ENCODE assay signal across 22 mouse cellular contexts in the genomic region with DNA sequence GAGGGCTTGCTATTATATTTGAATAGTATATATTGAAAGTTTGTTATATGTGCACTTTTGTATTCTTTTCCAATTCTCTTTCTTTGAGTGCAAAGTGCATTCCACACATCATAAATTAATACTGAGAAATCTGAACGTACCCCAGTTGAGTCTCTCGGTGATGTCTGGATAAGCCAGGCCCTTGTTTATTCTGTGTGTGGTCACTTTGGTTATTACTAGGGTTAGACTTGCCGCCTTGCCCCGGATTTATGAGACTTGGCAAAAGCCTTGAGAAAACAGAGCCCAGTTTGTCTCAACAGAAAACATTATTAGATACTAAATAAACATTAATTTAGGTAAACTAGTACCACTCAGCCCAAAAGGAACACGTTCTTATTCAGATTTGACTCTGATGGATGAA. TPM values are rescaled to one million over a fixed set of nuclear protein-coding genes. Genes with fewer than 3 reads are reported as not detected.
DNase-seq lines count a peak whose midpoint lies in the region; ATAC-seq and TF ChIP-seq lines count a peak whose summit lies in the region.
"Had no signal": no experiment of that assay in that cellular context is flagged by ENCODE, and none has a peak within 500 bp of the region (broad histone marks: within the 10 kb centered on the region; RNA-seq: fewer than 3 reads in every experiment).

No protein-coding gene starts in this region.

- H3K4me1 ChIP-seq in limb, embryonic 11.5 days (ENCODE audit: control insufficient read depth, insufficient read depth, low read length) = no peaks in the 10 kb centered on the region
- no peaks in the 10 kb centered on the region for H3K4me1 ChIP-seq in limb, embryonic 10.5 days
- H3K4me1 ChIP-seq in lung, embryonic 14.5 days (ENCODE audit: insufficient read depth) = no peaks in the 10 kb centered on the region
- no peaks in the 10 kb centered on the region for H3K4me1 ChIP-seq in lung, adult 2 months (ENCODE audit: control insufficient read depth, insufficient read depth, low read length)
- no peaks in the 10 kb centered on the region for H3K4me1 ChIP-seq in limb, embryonic 14.5 days (ENCODE audit: control insufficient read depth, insufficient read depth, low read length)
- no peaks in the 10 kb centered on the region for H3K4me1 ChIP-seq in intestine, embryonic 16.5 days (ENCODE audit: control insufficient read depth, insufficient read depth, low read length)

- H3K4me2 ChIP-seq in limb, embryonic 11.5 days (ENCODE audit: low read depth, severe bottlenecking) = no peak overlapping the region
- H3K4me2 ChIP-seq in lung, embryonic 14.5 days = no peak overlapping the region
- no peak overlapping the region for H3K4me2 ChIP-seq in limb, embryonic 14.5 days (replicated peaks; ENCODE audit: low read depth, low read length, severe bottlenecking)
- no peak overlapping the region for H3K4me2 ChIP-seq in intestine, embryonic 16.5 days (ENCODE audit: low read depth, low read length)

- DNase-seq in limb, embryonic 11.5 days (ENCODE audit: low spot score) = no peak
- DNase-seq in limb, embryonic 10.5 days (ENCODE audit: low spot score) = no peak
- peak; percentile 56 for DNase-seq in lung, embryonic 14.5 days
- DNase-seq in lung, adult 2 months = no peak
- peak; percentile 38 for DNase-seq in forelimb bud, embryonic 11.5 days (ENCODE audit: low read depth, low spot score)
- DNase-seq in limb, embryonic 14.5 days (ENCODE audit: low spot score) = no peak
- no peak for DNase-seq in retina, embryonic 14.5 days (ENCODE audit: low spot score)
- DNase-seq: adrenal gland, adult 2 months; adrenal gland, adult 8-10 months; adrenal gland, postnatal 10 days; adrenal gland, postnatal 14 days; adrenal gland, postnatal 25 days; adrenal gland, postnatal 36 days; B cell, adult 2 months; cerebellum, adult 11 months; cerebellum, adult 11-12 months had no signal

- H3K27ac ChIP-seq in limb, embryonic 11.5 days (replicated peaks; ENCODE audit: low read depth, low read length) = no peak overlapping the region
- no peak overlapping the region for H3K27ac ChIP-seq in limb, embryonic 10.5 days
- no peak overlapping the region for H3K27ac ChIP-seq in lung, embryonic 14.5 days (ENCODE audit: low read depth)
- no peak overlapping the region for H3K27ac ChIP-seq in limb, embryonic 14.5 days (replicated peaks; ENCODE audit: low read depth, low read length)
- no peak overlapping the region for H3K27ac ChIP-seq in intestine, embryonic 16.5 days (ENCODE audit: low read length)

- H3K4me3 ChIP-seq in limb, embryonic 11.5 days (ENCODE audit: low read depth, low read length) = no peak overlapping the region
- H3K4me3 ChIP-seq in limb, embryonic 10.5 days = no peak overlapping the region
- no peak overlapping the region for H3K4me3 ChIP-seq in lung, embryonic 14.5 days (ENCODE audit: low read depth, low read length)
- no peak overlapping the region for H3K4me3 ChIP-seq in lung, adult 2 months (replicated peaks; ENCODE audit: extremely low read depth, low read depth, low read length)
- no peak overlapping the region for H3K4me3 ChIP-seq in limb, embryonic 14.5 days (replicated peaks; ENCODE audit: low read length)
- no peak overlapping the region for H3K4me3 ChIP-seq in intestine, embryonic 16.5 days (ENCODE audit: low read length)

- 31% methylated on average over 5 of the region's 5 CpGs for WGBS in limb, embryonic 11.5 days
- WGBS in limb, embryonic 10.5 days = 59% methylated on average over 5 of the region's 5 CpGs
- WGBS in lung, embryonic 14.5 days = 26% methylated on average over 5 of the region's 5 CpGs
- WGBS in lung, adult 2 months = 56% methylated on average over 5 of the region's 5 CpGs
- 28% methylated on average over 5 of the region's 5 CpGs for WGBS in limb, embryonic 14.5 days
- 44% methylated on average over 5 of the region's 5 CpGs for WGBS in intestine, embryonic 16.5 days

- H3K36me3 ChIP-seq in limb, embryonic 11.5 days (ENCODE audit: control insufficient read depth, insufficient read depth, low read length) = no peaks in the 10 kb centered on the region
- H3K36me3 ChIP-seq in limb, embryonic 10.5 days = no peaks in the 10 kb centered on the region
- no peaks in the 10 kb centered on the region for H3K36me3 ChIP-seq in lung, embryonic 14.5 days (ENCODE audit: insufficient read depth)
- H3K36me3 ChIP-seq in limb, embryonic 14.5 days (ENCODE audit: control insufficient read depth, insufficient read depth, low read length) = no peaks in the 10 kb centered on the region
- no peaks in the 10 kb centered on the region for H3K36me3 ChIP-seq in intestine, embryonic 16.5 days (ENCODE audit: control insufficient read depth, insufficient read depth, low read length)
- H3K36me3 ChIP-seq: G1E had no signal

- ATAC-seq in limb, embryonic 11.5 days (ENCODE audit: insufficient number of reproducible peaks, low FRiP score, low TSS enrichment, low read depth) = peak; percentile 77; the same call in 1 of the 2 replicates
- ATAC-seq in lung, embryonic 14.5 days (ENCODE audit: insufficient read depth) = peak; percentile 35; the same call in 1 of the 2 replicates
- ATAC-seq in limb, embryonic 14.5 days (ENCODE audit: low FRiP score, low read depth) = peak; percentile 57
- no peak for ATAC-seq in intestine, embryonic 16.5 days
- ATAC-seq: activated CD4-positive, CD25-positive, alpha-beta regulatory T cell, adult 4 months; CD4-positive, CD25-positive, alpha-beta regulatory T cell, adult 4 months; Patski had no signal

- H3K27me3 ChIP-seq in limb, embryonic 11.5 days (ENCODE audit: control insufficient read depth, insufficient read depth, low read length) = no peaks in the 10 kb centered on the region
- H3K27me3 ChIP-seq in limb, embryonic 10.5 days (ENCODE audit: low read depth, poor library complexity, severe bottlenecking) = no peaks in the 10 kb centered on the region
- H3K27me3 ChIP-seq in lung, embryonic 14.5 days (ENCODE audit: insufficient read depth, low read length) = no peaks in the 10 kb centered on the region
- H3K27me3 ChIP-seq in limb, embryonic 14.5 days (ENCODE audit: control insufficient read depth, insufficient read depth, low read length) = no peaks in the 10 kb centered on the region
- no peaks in the 10 kb centered on the region for H3K27me3 ChIP-seq in intestine, embryonic 16.5 days (replicated peaks; ENCODE audit: control insufficient read depth, insufficient read depth, low read length)
- H3K27me3 ChIP-seq: CH12.LX, Patski had no signal

- TF ChIP-seq CTCF in lung, embryonic 14.5 days (IDR thresholded peaks at IDR 0.05; ENCODE audit: low read depth) = no peak
- TF ChIP-seq CTCF in lung, adult 2 months (IDR thresholded peaks at IDR 0.05; ENCODE audit: insufficient read depth, low read length) = no peak

- no peak for TF ChIP-seq POLR2A in lung, adult 2 months (IDR thresholded peaks at IDR 0.05; ENCODE audit: borderline replicate concordance, extremely low read depth, low read depth, low read length)
- TF ChIP-seq POLR2A in limb, embryonic 14.5 days (IDR thresholded peaks at IDR 0.05; ENCODE audit: borderline replicate concordance, extremely low read depth, insufficient read depth, insufficient read length) = no peak

- H3K9me3 ChIP-seq in limb, embryonic 11.5 days (ENCODE audit: control insufficient read depth, low read length) = no peaks in the 10 kb centered on the region
- no peaks in the 10 kb centered on the region for H3K9me3 ChIP-seq in limb, embryonic 10.5 days (replicated peaks)
- no peaks in the 10 kb centered on the region for H3K9me3 ChIP-seq in lung, embryonic 14.5 days (ENCODE audit: low read depth, low read length)
- no peaks in the 10 kb centered on the region for H3K9me3 ChIP-seq in limb, embryonic 14.5 days (ENCODE audit: control insufficient read depth, low read length)
- no peaks in the 10 kb centered on the region for H3K9me3 ChIP-seq in intestine, embryonic 16.5 days (ENCODE audit: control insufficient read depth, low read length)
- H3K9me3 ChIP-seq: G1E had no signal

- no peak overlapping the region for H3K9ac ChIP-seq in limb, embryonic 11.5 days (ENCODE audit: low read length)
- no peak overlapping the region for H3K9ac ChIP-seq in lung, embryonic 14.5 days
- no peak overlapping the region for H3K9ac ChIP-seq in limb, embryonic 14.5 days (ENCODE audit: low read depth, low read length, severe bottlenecking)
- H3K9ac ChIP-seq in intestine, embryonic 16.5 days (ENCODE audit: low read depth, low read length) = no peak overlapping the region

RNA-seq across cellular contexts. Expression of a gene that starts 40.1 kb away (rescaled TPM):
- 12.4 and 13.2 TPM in 2 replicates for polyA plus RNA-seq in limb, embryonic 11.5 days (2014; fragmentation: Nextera tagmentation; extraction: Ambion mirVana)
- polyA plus RNA-seq in limb, embryonic 10.5 days (2016; fragmentation: Nextera tagmentation; extraction: Ambion mirVana) = 3.2 and 7.0 TPM in 2 replicates
- 12.4 and 14.8 TPM in 2 replicates for polyA plus RNA-seq in lung, embryonic 14.5 days (2014; fragmentation: Nextera tagmentation; extraction: Ambion mirVana)
- 1.5 and 2.4 TPM in 2 replicates for polyA plus RNA-seq in lung, adult 2 months (2012; rRNA removed)
- polyA plus RNA-seq in limb, embryonic 14.5 days (2012; rRNA removed) = 13.1 and 13.5 TPM in 2 replicates
- 30.1 and 33.7 TPM in 2 replicates for polyA plus RNA-seq in limb, embryonic 14.5 days (2014; fragmentation: Nextera tagmentation; extraction: Ambion mirVana)
- 7.3 and 7.8 TPM in 2 replicates for polyA plus RNA-seq in intestine, embryonic 16.5 days (2015; fragmentation: Nextera tagmentation; extraction: Ambion mirVana)
- polyA plus RNA-seq: G1E had no signal

Comparison
In these comparisons a context has a peak if more than half of its experiments do, and no peak if none do; other contexts are left out.
1. DNase-seq: peak in lung, embryonic 14.5 days (single experiment) and forelimb bud, embryonic 11.5 days (single experiment); none in limb, embryonic 11.5 days (single experiment), limb, embryonic 10.5 days (single experiment), lung, adult 2 months (single experiment), limb, embryonic 14.5 days (single experiment) and retina, embryonic 14.5 days (single experiment).